Mouse (Mus musculus): ENCODE measurements at regions not wholly inside any gene's neighbourhood (a gene's known extent, or its start where the extent isn't known, plus 50 kb on each side); places are given as distances from the start of the nearest gene placed in this dataset.

- no peak for DNase-seq (ENCODE audit: low read depth, low spot score)
- Histone ChIP-seq H3K9me3 (replicated peaks; ENCODE audit: insufficient read depth, low read length) (no peaks in the 10 kb centered on the region), H3K27me3 (ENCODE audit: control insufficient read depth in 1 of 2, insufficient read depth in 2 of 2, low read length in 2 of 2) (no peaks in the 10 kb centered on the region), H3K27ac (ENCODE audit: control insufficient read depth, low read depth, low read length) (no peak overlapping the region), H3K36me3 (ENCODE audit: control insufficient read depth in 1 of 2, insufficient read depth in 2 of 2, low read length in 2 of 2) (no peaks in the 10 kb centered on the region), H3K79me2 (ENCODE audit: control insufficient read depth, insufficient read depth, low read length, poor library complexity) (no peaks in the 10 kb centered on the region), H3K4me1 (ENCODE audit: control insufficient read depth in 1 of 2, insufficient read depth in 2 of 2, low read length in 2 of 2) (no peaks in the 10 kb centered on the region), H3K4me3 (ENCODE audit: control insufficient read depth in 1 of 2, insufficient read depth in 1 of 2, low read depth in 2 of 2, low read length in 2 of 2) (no peak overlapping the region), H3K9ac (ENCODE audit: control insufficient read depth, low read depth, low read length, poor library complexity, severe bottlenecking) (no peak overlapping the region)
- TF ChIP-seq E2F4 (IDR thresholded peaks at IDR 0.05; ENCODE audit: borderline replicate concordance, low read depth, low read length) = no peak
- TF ChIP-seq ETS1 (IDR thresholded peaks at IDR 0.05; ENCODE audit: low read depth, low read length) = no peak
- no peak for TF ChIP-seq SIN3A (IDR thresholded peaks at IDR 0.05; ENCODE audit: low read length)
- TF ChIP-seq POLR2AphosphoS5 (IDR thresholded peaks at IDR 0.05; ENCODE audit: borderline replicate concordance, low read depth, low read length) = no peak
- TF ChIP-seq SMC3 (IDR thresholded peaks at IDR 0.05; ENCODE audit: low read depth, low read length) = no peak
- TF ChIP-seq ZNF384 (IDR thresholded peaks at IDR 0.05; ENCODE audit: low read depth, low read length) = no peak
- TF ChIP-seq ELF1 (IDR thresholded peaks at IDR 0.05; ENCODE audit: low read depth, low read length) = no peak
- no peak for TF ChIP-seq MEF2A (IDR thresholded peaks at IDR 0.05; ENCODE audit: extremely low read depth, insufficient replicate concordance, low read depth, low read length, poor library complexity, severe bottlenecking)
- no peak for TF ChIP-seq GATA1 (IDR thresholded peaks at IDR 0.05; ENCODE audit: low read depth, low read length)
Observed at GRCm38 (mm10) chr6:147706741-147707140, 231.1 kb downstream of the Ccdc91 start.

- Histone ChIP-seq H3K27ac (ENCODE audit: control insufficient read depth, low read depth, low read length) (no peak overlapping the region), H3K4me3 (ENCODE audit: control insufficient read depth in 1 of 2, insufficient read depth in 1 of 2, low read depth in 2 of 2, low read length in 2 of 2) (no peak overlapping the region), H3K79me2 (ENCODE audit: control insufficient read depth, insufficient read depth, low read length, poor library complexity) (no peaks in the 10 kb centered on the region), H3K36me3 (ENCODE audit: control insufficient read depth in 1 of 2, insufficient read depth in 2 of 2, low read length in 2 of 2) (no peaks in the 10 kb centered on the region), H3K27me3 (ENCODE audit: control insufficient read depth in 1 of 2, insufficient read depth in 2 of 2, low read length in 2 of 2) (no peaks in the 10 kb centered on the region), H3K9me3 (replicated peaks; ENCODE audit: insufficient read depth, low read length) (no peaks in the 10 kb centered on the region), H3K9ac (ENCODE audit: control insufficient read depth, low read depth, low read length, poor library complexity, severe bottlenecking) (no peak overlapping the region), H3K4me1 (ENCODE audit: control insufficient read depth in 1 of 2, insufficient read depth in 2 of 2, low read length in 2 of 2) (no peaks in the 10 kb centered on the region)
- TF ChIP-seq NRF1 (IDR thresholded peaks at IDR 0.05; ENCODE audit: insufficient read depth, low read depth, low read length, poor library complexity, severe bottlenecking) = no peak
- TF ChIP-seq GABPA (IDR thresholded peaks at IDR 0.05; ENCODE audit: low read depth, low read length) = no peak
- TF ChIP-seq KAT2A (conservative IDR thresholded peaks at IDR 0.05; ENCODE audit: low read depth, low read length) = no peak
- TF ChIP-seq MXI1 (IDR thresholded peaks at IDR 0.05; ENCODE audit: low read depth, low read length) = no peak
- TF ChIP-seq SIN3A (IDR thresholded peaks at IDR 0.05; ENCODE audit: low read length) = no peak
- TF ChIP-seq CTCF (IDR thresholded peaks at IDR 0.05 in 2 of 3, conservative IDR thresholded peaks at IDR 0.05 in 1 of 3; ENCODE audit: control insufficient read depth in 1 of 3, insufficient read depth in 1 of 3, low read depth in 2 of 3, low read length in 3 of 3, poor library complexity in 1 of 3, severe bottlenecking in 1 of 3) = no peak
- no peak for TF ChIP-seq CHD1 (IDR thresholded peaks at IDR 0.05; ENCODE audit: low read depth, low read length)
- no peak for TF ChIP-seq SMC3 (IDR thresholded peaks at IDR 0.05; ENCODE audit: low read depth, low read length)
- no peak for TF ChIP-seq MAZ (IDR thresholded peaks at IDR 0.05; ENCODE audit: low read depth, low read length)
- no peak for TF ChIP-seq ZMIZ1 (IDR thresholded peaks at IDR 0.05; ENCODE audit: low read depth, low read length)
- no peak for TF ChIP-seq ELF1 (IDR thresholded peaks at IDR 0.05; ENCODE audit: low read depth, low read length)
- TF ChIP-seq RAD21 (IDR thresholded peaks at IDR 0.05; ENCODE audit: low read depth, low read length) = no peak
- no peak for TF ChIP-seq RCOR1 (IDR thresholded peaks at IDR 0.05; ENCODE audit: low read depth, low read length)
- no peak for DNase-seq (ENCODE audit: low read depth, low spot score)
Observed at GRCm38 (mm10) chr6:147718052-147718712, 242.6 kb downstream of the Ccdc91 start.
